Mouse (Mus musculus): Measurements from ENCODE around the gene Hsd17b7. TPM values are rescaled to one million over a fixed set of nuclear protein-coding genes. Genes with fewer than 3 reads are reported as not detected.

The Hsd17b7 gene
- 30.6 TPM for polyA plus RNA-seq (2014; fragmentation: Illumina TruSeq; extraction: RNeasy Lipid Tissue Mini Kit (QIAGEN cat#74804))

DNA sequence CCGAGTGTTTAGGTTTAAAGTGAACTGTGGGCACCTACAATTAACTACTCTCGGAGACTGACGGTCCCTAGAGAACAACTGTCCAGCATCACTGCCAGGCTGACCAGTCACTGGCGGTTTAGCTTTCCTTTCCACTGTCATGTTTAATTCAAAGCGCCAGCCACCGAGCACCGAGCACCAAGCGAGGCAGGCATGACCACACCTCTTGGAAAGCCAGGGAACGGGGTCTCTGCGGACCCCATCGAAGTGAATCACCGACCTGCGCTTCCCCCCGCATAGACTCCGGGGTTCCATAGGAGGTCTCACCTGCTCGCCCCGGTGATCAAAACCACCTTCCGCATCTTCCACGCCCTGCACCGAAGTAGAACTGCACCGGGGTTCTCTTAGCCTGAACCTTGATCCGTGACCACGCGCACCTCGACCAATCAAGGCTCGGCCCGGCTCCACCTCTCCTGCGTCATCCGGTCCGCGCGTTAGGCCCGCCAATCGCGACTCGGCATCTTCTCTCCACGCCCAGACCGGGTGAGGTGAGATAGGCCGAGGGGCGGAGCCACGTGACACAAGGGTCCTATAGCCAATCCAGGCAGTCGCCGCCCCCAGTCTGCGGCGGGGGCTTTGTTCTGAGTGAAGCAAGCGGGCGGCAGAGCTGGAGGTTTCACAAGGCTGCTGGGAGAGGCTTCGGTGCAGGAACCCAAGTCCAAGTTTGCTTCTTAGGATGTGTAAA lies at the start of gene Hsd17b7:
TSS of gene Hsd17b7 (minus strand) at position 450 of the 724 bp plus-strand sequence.

DNA sequence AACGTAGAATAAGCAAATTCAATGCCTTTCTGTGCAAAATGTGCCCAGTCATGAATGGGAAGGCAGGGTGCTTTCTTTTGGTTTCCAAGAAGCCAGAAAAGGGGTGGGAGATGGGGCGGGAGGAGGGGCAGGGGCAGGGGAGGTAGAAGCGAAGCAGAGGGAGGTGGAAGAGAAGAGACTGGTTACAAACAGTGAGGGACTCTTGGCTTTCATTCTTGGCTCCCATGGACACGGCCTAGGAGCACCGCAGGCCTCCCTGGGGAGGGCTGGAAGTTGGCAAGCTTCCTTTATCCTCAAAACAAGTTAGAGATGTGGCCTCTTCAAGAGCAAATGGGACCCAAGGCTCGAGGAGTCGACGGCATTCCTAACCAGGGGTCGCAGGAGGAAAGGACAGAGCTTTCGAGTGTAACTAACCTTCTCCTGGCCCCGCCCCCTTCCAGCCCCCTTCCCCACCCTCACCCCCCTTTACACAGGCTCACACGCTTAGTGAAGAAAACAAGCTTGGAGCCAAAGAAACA lies 40.5 kb downstream of the Hsd17b7 start, which contains the start of gene Ccdc190:
TSS of gene Ccdc190 (plus strand) at position 195 of the 518 bp plus-strand sequence.

Other genes starting within 250 kb of the Hsd17b7 start
- 12.3 TPM for gene Rgs4, start 221.6 kb downstream of the Hsd17b7 start, polyA plus RNA-seq (2014; fragmentation: Illumina TruSeq; extraction: RNeasy Lipid Tissue Mini Kit (QIAGEN cat#74804))
- not detected for gene Ccdc190, start 40.6 kb downstream of the Hsd17b7 start, polyA plus RNA-seq (2014; fragmentation: Illumina TruSeq; extraction: RNeasy Lipid Tissue Mini Kit (QIAGEN cat#74804))
- 112 TPM for gene Ddr2, start 141.5 kb upstream of the Hsd17b7 start, polyA plus RNA-seq (2014; fragmentation: Illumina TruSeq; extraction: RNeasy Lipid Tissue Mini Kit (QIAGEN cat#74804))
- gene Uap1, start 205.7 kb upstream of the Hsd17b7 start, polyA plus RNA-seq (2014; fragmentation: Illumina TruSeq; extraction: RNeasy Lipid Tissue Mini Kit (QIAGEN cat#74804)): 42.6 TPM
- gene Uhmk1, start 246.2 kb upstream of the Hsd17b7 start, polyA plus RNA-seq (2014; fragmentation: Illumina TruSeq; extraction: RNeasy Lipid Tissue Mini Kit (QIAGEN cat#74804)): 69.2 TPM